Mouse (Mus musculus) layer of hippocampus, adult 18-20 months (tissue): ENCODE results near the gene Abhd8. TPM values are rescaled to one million over a fixed set of nuclear protein-coding genes. Genes with fewer than 3 reads are reported as not detected.
A peak's percentile ranks its signal among the peaks of the same experiment; 100 is the strongest.
"Not testable (repeated sequence)": the region's sequence is repeated elsewhere in the genome, so short reads cannot be mapped to it uniquely, and the experiment has no call there.

ENCODE experiments used
- DNase-seq, 2 experiments: peaks; one replicate each; pipeline ENCODE4 v3.0.0; 2022; ENCODE audit warnings: low spot score in 2 of 2
- total RNA-seq, 2 experiments: library from RNA; stranded (reverse); gene quantifications; 2 replicates each; pipeline ENCODE4 v1.2.3; 2021

Abhd8 gene
- total RNA-seq, 2 experiments from 2014 or later = 287 to 312 TPM

DNA sequence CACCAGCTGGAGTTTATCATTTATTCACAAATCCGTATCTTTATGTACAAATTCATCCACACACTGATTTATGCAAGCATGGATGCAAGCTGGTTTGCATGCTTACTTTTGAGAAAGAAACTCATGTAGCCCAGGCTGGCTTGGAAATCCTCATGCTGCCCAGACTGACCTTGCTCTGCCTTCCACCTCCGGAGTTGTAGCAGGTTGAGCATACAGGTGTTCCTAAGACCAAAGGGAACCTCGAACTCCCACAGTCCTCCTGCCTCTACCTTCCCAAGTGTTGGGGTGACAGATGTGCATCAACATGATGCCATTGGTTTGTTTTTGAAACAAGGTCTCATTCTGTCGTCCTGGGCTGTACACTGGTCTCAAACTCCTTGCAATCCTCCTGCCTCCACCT is 1.3 kb downstream of the Abhd8 start:
- no peak for DNase-seq

DNA sequence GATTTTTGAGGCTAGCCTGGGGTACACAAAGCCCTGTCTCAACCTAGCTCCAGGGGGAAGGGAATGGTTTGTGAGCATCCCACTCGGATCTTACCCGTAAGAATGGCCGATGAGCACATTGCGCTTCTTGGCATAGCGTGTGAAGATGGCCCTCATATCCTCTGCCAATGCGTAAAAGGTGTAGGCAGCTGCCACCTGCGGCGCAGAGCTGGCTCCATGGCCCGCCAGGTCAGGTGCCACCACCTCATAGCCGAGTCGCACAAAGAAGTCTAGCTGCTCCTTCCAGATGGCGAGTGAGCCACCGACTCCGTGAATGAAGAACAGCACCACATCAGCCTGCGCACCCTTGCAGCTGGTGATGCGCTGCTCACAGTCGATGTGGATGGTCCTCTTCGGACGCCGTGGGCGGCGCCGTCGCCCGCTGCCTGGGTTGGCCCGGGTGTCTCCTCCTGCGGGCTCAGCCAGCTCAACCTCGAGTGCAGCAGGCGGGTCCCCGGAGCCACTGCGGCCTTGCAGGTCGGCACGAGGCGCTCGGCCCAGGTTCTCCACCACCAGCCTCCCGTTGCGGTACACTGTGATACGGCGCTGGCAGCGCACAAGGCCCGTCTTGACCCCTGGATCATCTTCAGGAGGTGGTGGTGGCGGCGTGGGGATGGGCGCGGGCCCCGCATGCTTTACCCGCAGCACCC is 2.2 kb downstream of the Abhd8 start:
- DNase-seq = no peak

DNA sequence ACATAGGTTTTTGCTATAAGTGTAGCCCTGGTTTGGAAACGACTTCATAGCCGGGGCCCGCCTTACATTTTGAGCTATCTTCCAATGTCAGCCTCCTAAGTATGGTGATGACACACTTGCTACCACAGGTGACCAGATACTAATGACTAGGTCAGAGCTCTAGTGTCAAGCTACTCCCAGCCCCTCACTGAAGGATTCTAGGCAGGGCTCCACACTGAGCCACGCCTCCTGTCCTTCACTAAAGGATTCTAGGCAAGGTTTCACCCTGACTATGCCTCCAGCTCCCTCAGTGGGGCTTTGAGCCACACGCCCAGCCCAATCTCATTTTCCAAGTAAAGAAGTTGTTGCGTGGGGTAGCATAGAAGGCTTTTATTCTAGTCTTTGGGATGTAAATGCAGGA is 2.7 kb downstream of the Abhd8 start:
- DNase-seq = no peak

DNA sequence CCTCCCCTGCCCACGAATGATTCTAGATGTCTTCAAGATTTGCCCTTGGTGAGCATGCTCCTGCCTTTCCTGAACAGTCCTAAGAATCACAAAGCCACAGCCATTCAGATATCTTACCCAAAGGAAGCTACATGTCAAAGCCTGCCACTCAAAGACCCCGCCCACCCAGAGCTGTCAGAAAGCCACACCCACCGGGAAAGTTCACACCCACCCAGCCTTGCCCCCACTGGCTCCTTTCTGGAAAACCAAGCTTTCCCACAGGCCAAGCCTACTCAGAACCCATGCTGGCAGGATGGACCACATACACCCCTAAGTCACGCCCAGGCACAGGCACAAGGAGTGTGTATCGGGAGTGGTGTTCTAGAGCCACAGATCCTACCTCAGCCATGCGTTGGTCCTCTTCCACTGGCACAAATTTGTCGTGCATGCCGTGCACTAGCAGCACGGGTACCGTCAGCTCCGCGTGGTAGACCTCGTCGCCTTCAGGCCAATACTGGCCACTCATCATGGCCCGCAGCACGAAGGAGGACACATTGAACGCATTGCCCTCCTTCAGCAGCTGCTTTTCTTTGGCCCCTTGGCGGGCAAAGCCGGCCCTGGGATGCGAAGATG is 5.7 kb downstream of the Abhd8 start:
- no peak for DNase-seq

DNA sequence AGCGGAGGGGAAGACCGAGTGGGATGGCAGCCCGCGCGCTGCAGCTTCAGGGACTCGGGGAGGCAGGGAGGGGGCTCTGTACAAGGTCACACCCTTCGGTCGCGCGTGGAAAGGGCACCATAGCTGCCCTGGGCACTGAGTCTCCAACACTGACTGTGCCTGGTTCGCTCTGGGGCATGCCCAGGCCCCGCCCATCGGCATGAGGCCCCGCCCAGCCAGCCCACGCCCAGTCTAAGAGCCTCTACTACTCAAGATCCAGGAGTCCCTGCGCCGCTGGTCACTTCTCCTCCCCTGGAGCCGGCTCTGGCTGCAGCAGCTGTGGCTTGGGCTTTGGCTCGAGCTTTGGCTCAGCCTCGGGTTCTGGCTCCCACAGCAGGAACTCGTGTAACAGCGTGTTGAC is 6.5 kb downstream of the Abhd8 start:
- DNase-seq = no peak

DNA sequence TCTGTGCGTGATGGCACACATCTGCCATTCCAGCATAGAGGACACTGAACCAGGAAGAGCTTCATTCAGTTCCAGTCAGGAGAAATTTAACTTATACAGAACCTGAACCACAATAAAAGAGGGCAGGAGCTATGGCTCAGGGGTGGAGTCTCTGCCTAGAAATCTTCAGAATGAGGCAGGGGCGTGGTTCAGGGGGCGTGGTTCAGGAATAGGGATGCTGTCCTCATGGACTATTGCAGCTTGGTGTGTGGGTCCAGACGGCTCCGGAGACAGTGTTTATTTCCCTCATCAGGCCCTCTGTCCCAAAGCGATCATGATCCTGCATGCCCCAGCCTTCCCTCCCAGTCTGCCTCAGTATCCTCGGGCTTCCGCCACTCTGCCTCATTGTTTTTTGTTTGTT is 8.8 kb downstream of the Abhd8 start:
- no peak for DNase-seq

DNA sequence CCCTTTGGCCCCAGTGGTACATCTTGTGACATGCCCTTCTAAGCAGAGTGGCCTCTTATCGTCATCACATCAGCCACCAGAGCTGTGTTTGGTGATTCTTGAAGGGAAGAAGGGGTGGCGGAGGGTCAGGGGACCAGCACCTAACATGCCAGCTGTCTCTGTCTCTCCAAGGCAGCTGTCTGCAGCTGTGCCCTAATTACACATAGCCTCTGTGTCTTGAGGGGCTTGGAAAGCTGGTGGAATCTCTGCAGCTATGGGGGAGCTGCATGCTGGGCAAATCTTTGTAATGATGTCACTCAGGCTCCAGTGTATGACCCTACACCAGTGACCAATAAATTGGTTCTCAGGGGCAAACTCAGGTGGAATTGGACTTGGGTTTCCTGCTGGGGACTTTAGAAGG is 10.8 kb downstream of the Abhd8 start:
- DNase-seq = no peak

DNA sequence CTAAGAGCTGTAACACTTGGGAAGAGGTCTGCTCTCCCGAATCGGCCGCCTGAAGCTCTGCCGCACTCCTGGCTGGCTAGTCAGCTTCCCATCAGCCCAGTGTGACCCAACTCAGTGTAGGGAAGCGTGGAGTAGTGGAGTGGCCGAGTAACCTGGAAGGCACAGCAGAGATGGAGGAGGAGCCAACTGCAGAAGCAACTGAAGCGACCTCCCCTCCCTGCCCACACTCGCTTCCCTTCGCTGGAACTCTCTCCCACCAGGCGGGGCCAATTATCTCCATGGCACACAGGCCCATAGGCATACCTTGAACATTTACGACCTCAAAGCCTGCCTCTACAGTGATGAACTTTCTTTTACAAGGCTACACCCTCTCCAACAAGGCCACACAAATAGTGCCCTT is 11.7 kb downstream of the Abhd8 start:
- no peak for DNase-seq

DNA sequence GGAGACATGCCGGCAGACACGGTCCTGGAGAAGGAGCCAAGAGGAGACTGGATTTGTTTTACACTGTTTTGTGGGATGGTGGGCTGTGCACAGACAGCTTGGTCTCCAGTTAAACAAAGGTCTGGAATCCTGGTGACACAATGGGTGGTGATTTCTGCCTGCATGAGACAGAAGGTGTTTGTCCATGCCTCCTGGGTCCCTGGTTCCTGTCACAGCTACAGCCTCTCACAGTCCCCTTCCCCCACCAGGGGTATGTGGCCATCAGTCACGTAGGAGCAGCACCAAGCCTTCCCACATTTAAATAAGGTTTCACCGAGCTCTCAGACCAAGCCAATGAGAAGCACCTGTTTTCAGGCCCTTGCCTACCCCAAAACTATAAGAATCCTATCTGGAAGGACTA is 12.1 kb downstream of the Abhd8 start:
- DNase-seq = no peak

DNA sequence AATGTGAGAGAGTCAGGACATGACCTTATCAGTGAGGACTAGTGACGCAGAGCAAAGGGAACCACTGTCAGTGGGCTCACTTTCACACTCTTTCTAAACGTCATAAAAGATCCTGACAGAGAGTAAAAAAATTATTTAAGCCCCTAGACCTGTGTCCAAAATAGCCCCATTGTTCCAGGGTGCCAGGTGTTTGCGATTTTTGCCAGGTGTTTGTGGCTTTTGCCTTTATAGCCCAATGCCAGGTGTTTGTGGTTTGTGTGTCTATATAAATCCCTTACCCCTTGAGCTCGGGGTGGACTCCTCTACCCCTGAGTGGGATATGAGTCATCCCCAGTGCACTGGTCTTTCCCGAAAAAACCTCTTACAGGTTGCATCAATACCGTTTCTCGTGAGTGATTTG is 18.4 kb downstream of the Abhd8 start:
- no peak for DNase-seq

DNA sequence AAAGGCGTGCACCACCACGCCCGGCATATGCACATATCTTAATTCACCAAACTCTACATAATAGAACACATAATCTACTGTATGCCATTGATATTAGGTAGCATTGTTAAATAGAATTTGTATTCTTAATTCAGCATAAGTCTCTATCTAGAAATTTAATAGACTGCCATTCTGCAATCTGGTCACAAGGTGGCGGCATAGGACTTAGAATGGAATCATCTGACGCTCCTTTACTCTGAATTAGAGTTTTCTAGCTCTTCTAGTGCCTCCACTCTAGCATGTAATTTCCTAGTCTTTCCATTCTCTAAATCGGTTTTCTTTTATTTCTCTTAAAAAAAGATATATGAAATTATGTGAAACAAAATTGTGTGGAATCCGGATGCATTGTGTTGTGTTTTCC is 22.1 kb downstream of the Abhd8 start:
- DNase-seq = peak in 1 of 2 experiments; percentile 54

DNA sequence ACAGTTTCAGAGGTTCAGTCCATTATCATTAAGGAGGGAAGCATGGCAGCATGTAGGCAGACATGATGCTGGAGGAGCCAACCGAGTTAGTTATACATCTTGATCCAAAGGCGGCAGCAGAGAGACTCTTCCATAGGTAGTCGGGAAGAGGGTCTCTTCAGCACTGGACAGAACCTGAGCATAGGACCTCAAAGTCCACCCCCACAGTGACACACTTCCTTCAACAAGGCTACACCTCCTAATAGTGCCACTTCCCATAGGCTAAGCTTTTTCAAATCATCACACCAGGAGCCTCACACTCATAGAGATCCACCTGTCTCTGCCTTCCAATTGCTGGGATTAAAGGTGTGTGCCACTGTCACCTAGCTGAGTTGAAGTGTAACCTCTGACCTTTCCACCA is 26.4 kb downstream of the Abhd8 start:
- DNase-seq = no peak

DNA sequence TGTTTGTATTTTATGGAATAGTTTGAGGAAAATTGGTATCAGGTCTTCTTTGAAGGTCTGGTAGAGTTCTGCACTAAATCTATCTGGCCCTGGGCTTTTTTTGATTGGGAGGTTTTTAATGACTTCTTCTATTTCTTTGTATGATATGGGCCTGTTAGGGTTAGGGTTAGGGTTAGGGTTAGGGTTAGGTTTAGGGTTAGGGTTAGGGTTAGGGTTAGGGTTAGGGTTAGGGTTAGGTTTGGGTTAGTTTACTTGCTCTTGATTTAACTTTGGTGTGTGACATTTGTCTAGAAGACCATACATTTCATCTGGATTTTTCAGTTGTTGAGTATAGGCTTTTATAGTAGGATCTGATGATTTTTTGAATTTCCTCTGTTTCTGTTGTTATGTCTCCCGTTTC is 30.5 kb downstream of the Abhd8 start:
- not testable (repeated sequence) for DNase-seq

DNA sequence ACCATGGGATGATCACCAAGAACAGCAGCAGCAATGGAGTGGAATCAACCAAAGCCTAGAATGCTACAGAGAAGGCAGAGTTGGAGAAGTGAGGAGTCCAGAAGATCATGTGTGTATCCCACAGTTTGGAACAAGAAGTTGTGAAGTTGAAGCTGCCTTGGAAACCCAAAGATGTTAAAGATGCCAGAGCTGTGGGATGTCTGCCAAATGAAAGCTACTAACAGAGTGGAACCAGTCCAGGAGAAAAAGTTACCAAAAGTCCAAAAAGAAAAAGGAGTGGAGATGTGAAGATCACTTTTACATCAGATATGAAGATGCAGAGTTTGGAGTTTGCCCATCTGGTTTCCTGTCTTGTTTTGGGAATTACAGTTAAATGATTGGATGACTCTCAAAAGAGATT is 41.3 kb downstream of the Abhd8 start:
- no peak for DNase-seq

DNA sequence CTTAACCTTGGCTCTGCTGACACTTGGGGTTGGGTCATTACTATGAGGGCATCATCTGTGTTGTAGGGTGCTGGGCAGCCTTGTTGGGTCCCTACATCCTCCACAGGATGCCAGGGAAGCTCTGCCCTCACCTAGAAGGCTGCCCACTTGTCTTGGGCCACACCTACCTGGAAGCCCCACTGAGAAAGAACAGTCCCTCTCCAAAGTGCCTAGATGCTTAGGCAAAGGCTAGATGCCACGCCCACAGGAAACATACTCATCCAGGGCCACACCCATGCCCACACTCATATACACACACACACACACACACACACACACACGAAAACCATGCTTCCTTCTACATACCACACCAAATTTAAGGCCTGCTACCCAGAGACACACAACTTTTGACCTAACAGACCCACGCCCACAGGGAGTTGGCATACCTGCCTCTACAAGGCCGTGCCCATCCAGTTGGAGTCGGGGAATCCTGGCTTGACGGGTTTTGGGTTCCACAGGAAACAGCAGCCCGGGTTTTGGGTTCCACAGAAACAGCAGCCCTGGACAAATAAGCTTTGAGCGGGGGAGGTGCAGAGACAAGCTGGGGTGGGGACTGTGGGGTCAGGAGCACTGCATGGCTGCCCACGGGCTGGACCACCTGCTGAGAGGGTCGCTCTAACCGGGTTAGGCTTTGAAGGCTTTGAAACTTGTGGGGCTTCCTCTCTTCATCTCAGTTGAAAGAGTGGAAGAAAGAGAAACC is 51.8 kb downstream of the Abhd8 start:
- no peak for DNase-seq

DNA sequence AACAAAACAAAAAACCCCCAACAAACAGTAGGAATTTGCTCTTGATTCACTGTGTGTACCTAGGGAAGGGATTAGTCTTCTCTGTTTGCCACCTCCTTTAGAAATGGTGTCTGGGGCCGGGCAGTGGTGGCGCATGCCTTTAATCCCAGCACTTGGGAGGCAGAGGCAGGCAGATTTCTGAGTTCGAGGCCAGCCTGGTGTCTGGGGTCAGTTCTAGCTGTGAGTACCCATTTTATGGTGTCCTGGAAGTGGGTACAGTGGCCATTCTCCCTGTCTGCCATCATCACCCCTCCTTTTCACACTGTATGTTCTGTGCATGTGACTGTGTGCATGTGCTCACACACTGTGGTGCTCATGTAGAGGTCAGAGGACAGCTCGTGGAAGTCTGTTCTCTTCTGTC is 55.2 kb downstream of the Abhd8 start:
- no peak for DNase-seq

DNA sequence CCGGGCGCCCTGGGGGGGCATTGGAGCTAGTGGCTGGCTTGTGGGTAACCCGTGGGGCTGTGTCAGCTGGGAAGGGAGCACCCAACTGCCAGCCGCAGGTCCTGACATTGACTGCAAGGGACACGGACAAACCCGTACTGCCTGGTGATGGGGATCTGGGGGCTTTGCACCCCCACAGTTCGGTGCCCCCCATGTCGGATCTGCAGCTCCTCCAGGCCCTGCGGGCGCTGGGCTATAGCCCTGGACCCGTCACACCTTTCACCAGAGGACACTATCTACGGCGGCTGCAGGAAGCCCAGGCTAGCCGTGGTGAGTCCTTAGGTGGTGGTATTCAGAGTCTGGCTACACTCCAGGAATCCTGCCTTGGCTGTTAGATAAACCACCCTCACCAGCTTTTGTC is 56.0 kb downstream of the Abhd8 start:
- DNase-seq = no peak

Other genes starting within 250 kb of the Abhd8 start
- gene Myo9b, start 190.9 kb downstream of the Abhd8 start, total RNA-seq = 10 to 100 TPM; 29.1 to 32.8 TPM
- 10 to 100 TPM; 10.8 to 12.7 TPM for gene Haus8, start 190.7 kb downstream of the Abhd8 start, total RNA-seq
- gene Use1, start 96.8 kb downstream of the Abhd8 start, total RNA-seq = 100 to 1,000 TPM; 111 to 127 TPM
- gene Ocel1, start 92.4 kb downstream of the Abhd8 start, total RNA-seq = 10 to 100 TPM; 14.3 to 17.9 TPM
- 10 to 100 TPM; 44.6 to 46.5 TPM for gene Nr2f6, start 81.7 kb downstream of the Abhd8 start, total RNA-seq
- 1 to 10 TPM; 3.3 TPM for gene Ushbp1, start 67.9 kb downstream of the Abhd8 start, total RNA-seq
- gene Babam1, start 66.8 kb downstream of the Abhd8 start, total RNA-seq = 100 to 1,000 TPM in 1 of 2 experiments, 10 to 100 TPM in 1; 94.1 to 103 TPM
- under 1 TPM; 0.22 to 0.25 TPM for gene Ankle1, start 57.6 kb downstream of the Abhd8 start, total RNA-seq
- gene Mrpl34, start 1.3 kb upstream of the Abhd8 start, total RNA-seq = 10 to 100 TPM; 48.1 to 48.9 TPM
- gene Dda1, start 5.5 kb upstream of the Abhd8 start, total RNA-seq = 10 to 100 TPM; 82.5 to 91.6 TPM
- 10 to 100 TPM; 48.4 to 49.2 TPM for gene Ano8, start 22.3 kb upstream of the Abhd8 start, total RNA-seq
- 10 to 100 TPM; 30.4 to 36.1 TPM for gene Gtpbp3, start 24.4 kb upstream of the Abhd8 start, total RNA-seq
- 1 to 10 TPM; 7.4 to 7.9 TPM for gene Plvap, start 48.1 kb upstream of the Abhd8 start, total RNA-seq
- gene Ccdc194, start 62.1 kb upstream of the Abhd8 start, total RNA-seq = not detected
- 1 to 10 TPM; 3.8 to 5.4 TPM for gene Bst2, start 73.8 kb upstream of the Abhd8 start, total RNA-seq
- 10 to 100 TPM; 29.9 to 37.9 TPM for gene Mvb12a, start 79.3 kb upstream of the Abhd8 start, total RNA-seq
- gene Tmem221, start 95.2 kb upstream of the Abhd8 start, total RNA-seq = under 1 TPM in 1 of 2 experiments, not detected in 1; 0.20 TPM
- gene Nxnl1, start 102.9 kb upstream of the Abhd8 start, total RNA-seq = under 1 TPM; 0.12 to 0.15 TPM
- 100 to 1,000 TPM; 105 to 126 TPM for gene Slc27a1, start 105.2 kb upstream of the Abhd8 start, total RNA-seq
- 10 to 100 TPM; 32.0 to 33.1 TPM for gene Pgls, start 128.5 kb upstream of the Abhd8 start, total RNA-seq
- 1 to 10 TPM; 2.5 to 3.1 TPM for gene Fam129c, start 134.0 kb upstream of the Abhd8 start, total RNA-seq
- gene Colgalt1, start 147.3 kb upstream of the Abhd8 start, total RNA-seq = 10 to 100 TPM; 53.7 to 54.1 TPM
- 100 to 1,000 TPM; 226 to 246 TPM for gene Unc13a, start 208.1 kb upstream of the Abhd8 start, total RNA-seq
- 1 to 10 TPM; 3.7 to 4.4 TPM for gene Jak3, start 212.6 kb upstream of the Abhd8 start, total RNA-seq
- 1 to 10 TPM; 1.7 to 1.8 TPM for gene Insl3, start 225.6 kb upstream of the Abhd8 start, total RNA-seq
- gene B3gnt3, start 238.1 kb upstream of the Abhd8 start, total RNA-seq = under 1 TPM; 0.33 to 0.59 TPM